Mouse (Mus musculus) limb, embryonic 10.5 days (tissue): ENCODE measurements around the gene Nmnat2. TPM values are rescaled to one million over a fixed set of nuclear protein-coding genes. Genes with fewer than 3 reads are reported as not detected.
A peak's percentile ranks its signal among the peaks of the same experiment; 100 is the strongest.

Experiments used
- DNase-seq: peaks from one replicate; pipeline ENCODE4 v3.0.0-alpha.2; 2017; ENCODE audit warnings: low spot score
- H3K27ac ChIP-seq: fragments of 300-500 bp; sonication (generic); 2 replicates; pipeline ENCODE4 v1.5.1; 2016; ENCODE audit warnings: mild to moderate bottlenecking
- H3K27me3 ChIP-seq: fragments of 300-500 bp; sonication (generic); 2 replicates; pipeline ENCODE4 v1.6.1; 2016; ENCODE audit warnings: low read depth, mild to moderate bottlenecking; ENCODE audit not compliant: poor library complexity, severe bottlenecking
- H3K36me3 ChIP-seq: fragments of 300-500 bp; sonication (generic); 2 replicates; pipeline ENCODE4 v1.6.1; 2016; ENCODE audit warnings: mild to moderate bottlenecking, moderate library complexity
- H3K4me1 ChIP-seq: fragments of 300-500 bp; sonication (generic); 2 replicates; pipeline ENCODE4 v1.6.1; 2016
- H3K4me3 ChIP-seq: fragments of 300-500 bp; sonication (generic); 2 replicates; pipeline ENCODE4 v1.5.1; 2016; ENCODE audit warnings: mild to moderate bottlenecking, moderate library complexity
- H3K9me3 ChIP-seq: fragments of 300-500 bp; sonication (generic); replicated peaks from 2 replicates; pipeline ENCODE4 v1.6.1; 2016; ENCODE audit warnings: mild to moderate bottlenecking
- WGBS: fragments of 180-500 bp; shearing (Covaris S2); methylation state at CpG from one replicate; pipeline ENCODE4 v1.1.7; 2016; 5-methylcytosine and 5-hydroxymethylcytosine counted together
- polyA plus RNA-seq: library from polyadenylated mRNA; unstranded; fragments of >200 nt; fragmentation: Nextera tagmentation; extraction: Ambion mirVana; gene quantifications from 2 replicates; pipeline ENCODE4 v1.2.1, GENCODE M21; 2016

The Nmnat2 gene
- polyA plus RNA-seq, 1 experiment from 2014 or later = 0.75 TPM

- DNase-seq = peak; percentile 90
- peaks cover 18% of the 10 kb centered on the region for H3K4me1 ChIP-seq
- no peaks in the 10 kb centered on the region for H3K9me3 ChIP-seq
- no peak overlapping the region for H3K27ac ChIP-seq
- peak overlapping the region; percentile 53 for H3K4me3 ChIP-seq
- peaks cover 53% of the 10 kb centered on the region for H3K27me3 ChIP-seq
- WGBS = 5% methylated on average over 14 of the region's 14 CpGs
- no peaks in the 10 kb centered on the region for H3K36me3 ChIP-seq
Measured at GRCm38 (mm10) chr1:152956221-152956620, 1.4 kb downstream of the Nmnat2 start.

GRCm38 (mm10) chr1:152964344-152964743 is 9.6 kb downstream of the Nmnat2 start:
- 86% methylated on average over 10 of the region's 10 CpGs for WGBS

GRCm38 (mm10) chr1:152966222-152966621 is 11.4 kb downstream of the Nmnat2 start:
- H3K27me3 ChIP-seq = no peaks in the 10 kb centered on the region
- no peaks in the 10 kb centered on the region for H3K9me3 ChIP-seq
- no peaks in the 10 kb centered on the region for H3K4me1 ChIP-seq
- 77% methylated on average over 6 of the region's 6 CpGs for WGBS
- H3K27ac ChIP-seq = no peak overlapping the region
- no peak overlapping the region for H3K4me3 ChIP-seq
- no peak for DNase-seq
- no peaks in the 10 kb centered on the region for H3K36me3 ChIP-seq

More at GRCm38 (mm10) chr1:152964344-152964743, 9.6 kb downstream of the Nmnat2 start:
- Histone ChIP-seq H3K27ac (no peak overlapping the region), H3K36me3 (no peaks in the 10 kb centered on the region), H3K9me3 (no peaks in the 10 kb centered on the region), H3K4me3 (no peak overlapping the region), H3K4me1 (no peaks in the 10 kb centered on the region), H3K27me3 (no peaks in the 10 kb centered on the region)
- DNase-seq = no peak

- Histone ChIP-seq H3K27ac (no peak overlapping the region), H3K4me1 (no peaks in the 10 kb centered on the region), H3K4me3 (no peak overlapping the region), H3K27me3 (no peaks in the 10 kb centered on the region), H3K9me3 (no peaks in the 10 kb centered on the region), H3K36me3 (no peaks in the 10 kb centered on the region)
- DNase-seq = no peak
- WGBS = 90% methylated on average over 2 of the region's 2 CpGs
Measured at GRCm38 (mm10) chr1:152966686-152967085, 11.9 kb downstream of the Nmnat2 start.

DNA sequence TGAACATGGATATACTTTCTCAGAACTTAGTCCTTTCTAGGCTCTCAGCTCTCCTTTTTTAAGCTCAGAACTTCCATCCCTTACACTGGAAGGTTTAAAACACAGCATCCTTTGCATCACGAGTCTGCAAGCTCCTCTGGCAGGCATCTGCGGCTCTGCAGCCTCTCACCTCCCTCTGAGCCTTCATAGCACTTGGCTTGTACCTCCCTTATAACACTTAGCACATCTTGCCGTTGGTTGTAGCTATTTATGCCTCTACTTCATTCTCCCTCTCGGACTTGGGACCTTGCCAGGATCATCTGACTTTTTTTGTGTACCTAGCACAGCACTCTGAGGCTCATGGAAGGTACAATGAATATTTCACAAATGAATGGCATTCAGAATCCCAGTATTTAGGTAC is 14.3 kb downstream of the Nmnat2 start:
- WGBS = 63% methylated on average over 4 of the region's 4 CpGs
- H3K27me3 ChIP-seq = no peaks in the 10 kb centered on the region

GRCm38 (mm10) chr1:152972957-152973356 is 18.2 kb downstream of the Nmnat2 start:
- Histone ChIP-seq H3K36me3 (no peaks in the 10 kb centered on the region), H3K4me1 (peaks cover 9% of the 10 kb centered on the region), H3K27me3 (no peaks in the 10 kb centered on the region), H3K9me3 (no peaks in the 10 kb centered on the region), H3K4me3 (no peak overlapping the region), H3K27ac (no peak overlapping the region)
- no peak for DNase-seq
- WGBS = 31% methylated on average over 4 of the region's 4 CpGs

More for the DNA sequence above, 14.3 kb downstream of the Nmnat2 start:
- H3K4me1 ChIP-seq = peaks cover 9% of the 10 kb centered on the region
- no peaks in the 10 kb centered on the region for H3K9me3 ChIP-seq
- no peaks in the 10 kb centered on the region for H3K36me3 ChIP-seq
- no peak overlapping the region for H3K27ac ChIP-seq
- no peak overlapping the region for H3K4me3 ChIP-seq
- DNase-seq = no peak

- Histone ChIP-seq H3K27me3 (no peaks in the 10 kb centered on the region), H3K9me3 (no peaks in the 10 kb centered on the region), H3K4me1 (peaks cover 9% of the 10 kb centered on the region), H3K4me3 (no peak overlapping the region), H3K27ac (no peak overlapping the region), H3K36me3 (no peaks in the 10 kb centered on the region)
- DNase-seq = no peak
- WGBS = 42% methylated on average over 5 of the region's 5 CpGs
Measured at GRCm38 (mm10) chr1:152973421-152973820, 18.6 kb downstream of the Nmnat2 start.

DNA sequence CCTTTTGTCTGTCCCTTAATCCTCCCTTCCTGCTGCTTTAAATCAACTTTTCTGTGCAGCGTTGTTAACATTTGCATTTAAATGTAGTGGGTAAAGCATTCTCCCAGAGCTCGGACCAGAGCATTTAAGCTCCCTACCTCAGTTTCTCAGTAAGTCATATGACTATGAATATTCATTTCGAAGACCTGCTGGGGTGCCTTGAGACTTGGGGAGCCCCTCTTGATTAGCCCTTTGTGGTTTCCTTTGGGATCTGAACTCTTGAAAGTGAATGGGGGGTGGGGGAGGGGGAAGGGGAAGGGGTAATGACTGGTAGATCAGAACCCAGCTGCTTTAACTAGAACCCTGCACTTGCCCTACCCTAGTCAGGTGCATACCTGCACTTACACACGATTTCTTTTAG is 19.1 kb downstream of the Nmnat2 start:
- Histone ChIP-seq H3K4me1 (peaks cover 9% of the 10 kb centered on the region), H3K9me3 (no peaks in the 10 kb centered on the region), H3K27me3 (no peaks in the 10 kb centered on the region), H3K4me3 (no peak overlapping the region), H3K36me3 (no peaks in the 10 kb centered on the region), H3K27ac (no peak overlapping the region)
- DNase-seq = no peak
- WGBS = 40% methylated on average over 4 of the region's 4 CpGs

DNA sequence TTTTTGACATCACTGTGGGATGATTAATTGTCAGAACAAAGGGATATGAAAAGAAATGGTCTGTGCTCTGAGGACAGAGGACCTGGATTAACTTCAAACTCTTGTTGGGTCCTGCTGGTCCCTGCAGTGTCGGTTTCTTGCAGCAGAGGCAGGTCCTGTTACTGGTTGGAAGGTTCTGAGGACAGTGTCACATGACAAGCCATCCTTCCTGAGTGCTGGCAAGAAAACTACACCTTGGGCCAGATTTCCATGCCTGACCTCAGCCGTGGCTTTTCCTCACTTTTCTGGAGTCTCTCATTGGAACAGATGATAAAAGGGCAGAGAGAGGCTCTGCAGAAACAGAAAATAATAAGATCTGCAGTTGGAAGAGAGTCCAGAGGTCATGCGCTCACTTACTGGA is 20.4 kb downstream of the Nmnat2 start:
- H3K27ac ChIP-seq = no peak overlapping the region
- H3K36me3 ChIP-seq = no peaks in the 10 kb centered on the region
- no peak for DNase-seq
- peaks cover 9% of the 10 kb centered on the region for H3K4me1 ChIP-seq
- 80% methylated on average over 3 of the region's 3 CpGs for WGBS
- H3K27me3 ChIP-seq = no peaks in the 10 kb centered on the region
- no peak overlapping the region for H3K4me3 ChIP-seq
- H3K9me3 ChIP-seq = no peaks in the 10 kb centered on the region

DNA sequence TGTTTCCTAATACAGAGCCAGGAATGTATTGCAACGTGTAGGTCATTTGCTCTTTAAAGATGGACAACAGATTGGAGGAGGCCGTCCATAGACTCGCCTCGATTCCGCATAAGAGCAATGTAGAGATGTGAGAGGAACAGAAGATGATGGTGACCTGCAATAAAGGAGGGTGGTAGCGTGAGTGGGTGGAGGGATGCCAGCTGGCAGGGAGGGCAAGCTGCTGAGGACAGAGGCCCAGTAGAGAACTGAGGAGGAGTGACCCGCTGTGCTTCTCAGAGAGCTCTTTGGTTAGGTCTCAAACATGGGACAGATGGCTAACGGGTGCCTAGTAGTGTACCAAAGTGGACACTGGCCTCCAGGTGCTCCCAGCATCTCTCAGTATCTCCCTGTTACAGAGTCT is 23.9 kb downstream of the Nmnat2 start:
- no peaks in the 10 kb centered on the region for H3K27me3 ChIP-seq
- no peak for DNase-seq
- H3K4me1 ChIP-seq = no peaks in the 10 kb centered on the region
- H3K27ac ChIP-seq = no peak overlapping the region
- no peak overlapping the region for H3K4me3 ChIP-seq
- no peaks in the 10 kb centered on the region for H3K9me3 ChIP-seq
- 92% methylated on average over 8 of the region's 8 CpGs for WGBS
- H3K36me3 ChIP-seq = no peaks in the 10 kb centered on the region

DNA sequence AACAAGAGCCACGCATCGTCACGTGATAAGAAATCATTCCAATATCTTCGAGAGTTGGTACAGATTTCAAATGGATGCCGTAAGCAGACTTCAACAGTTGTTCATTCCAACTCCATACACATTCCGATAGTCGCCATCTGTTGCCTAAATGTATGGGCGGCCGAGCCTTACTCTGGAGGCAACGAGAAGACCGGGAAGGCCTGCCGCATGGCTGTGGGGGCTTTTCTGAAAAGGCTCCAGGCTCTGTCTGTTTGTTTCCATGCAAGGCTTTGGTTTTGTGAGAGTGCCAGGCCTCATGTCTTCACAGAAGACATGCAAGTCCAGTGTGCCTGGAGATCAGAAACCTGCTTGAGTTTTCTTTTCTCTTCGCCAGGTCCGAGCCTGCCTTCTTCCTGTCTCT is 28.6 kb downstream of the Nmnat2 start:
- Histone ChIP-seq H3K4me3 (no peak overlapping the region), H3K27ac (no peak overlapping the region), H3K36me3 (no peaks in the 10 kb centered on the region), H3K27me3 (no peaks in the 10 kb centered on the region), H3K4me1 (no peaks in the 10 kb centered on the region), H3K9me3 (no peaks in the 10 kb centered on the region)
- 95% methylated on average over 14 of the region's 14 CpGs for WGBS
- DNase-seq = no peak

DNA sequence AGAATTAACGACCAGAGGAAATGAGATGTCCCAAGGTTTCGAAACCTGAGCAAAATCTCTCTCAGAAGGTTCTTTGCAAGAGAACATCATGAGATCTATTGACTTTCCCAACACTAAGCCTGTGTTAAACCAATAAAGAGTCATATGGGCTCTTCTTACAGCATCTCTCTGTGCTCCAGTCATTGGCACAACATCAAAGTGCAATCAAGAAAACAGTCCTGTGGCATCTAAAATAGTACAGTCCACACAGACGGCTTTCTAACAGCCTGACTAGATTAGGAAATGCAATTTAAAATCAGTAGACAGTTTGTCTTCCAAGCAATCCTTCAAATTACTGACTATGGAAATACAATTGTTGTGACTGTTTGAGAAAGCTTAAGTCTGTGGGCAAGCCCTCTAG is 32.2 kb downstream of the Nmnat2 start:
- no peak for DNase-seq
- 81% methylated on average over 3 of the region's 3 CpGs for WGBS
- H3K27ac ChIP-seq = no peak overlapping the region
- no peaks in the 10 kb centered on the region for H3K4me1 ChIP-seq
- no peak overlapping the region for H3K4me3 ChIP-seq
- no peaks in the 10 kb centered on the region for H3K36me3 ChIP-seq
- H3K27me3 ChIP-seq = no peaks in the 10 kb centered on the region
- no peaks in the 10 kb centered on the region for H3K9me3 ChIP-seq

DNA sequence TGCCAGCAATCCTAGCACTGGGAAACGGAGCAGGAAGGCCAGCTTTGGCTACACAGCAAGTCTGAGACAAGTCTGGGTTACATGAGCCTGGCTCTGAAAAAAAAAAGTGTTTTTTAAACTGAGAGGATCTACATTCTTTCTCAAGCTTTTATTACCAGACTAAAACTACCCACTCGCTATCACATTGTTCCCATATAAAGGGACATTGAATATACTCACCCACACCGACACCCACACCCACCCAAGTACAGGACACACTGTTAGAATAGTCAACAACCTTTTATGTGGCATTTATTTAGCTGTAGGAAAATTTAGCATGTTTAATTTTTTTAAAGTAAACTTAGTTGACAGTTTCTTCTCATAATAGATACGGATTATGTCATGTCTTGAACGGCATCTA is 35.3 kb downstream of the Nmnat2 start:
- DNase-seq = no peak
- 91% methylated on average over 5 of the region's 5 CpGs for WGBS
- H3K9me3 ChIP-seq = no peaks in the 10 kb centered on the region
- no peak overlapping the region for H3K4me3 ChIP-seq
- H3K36me3 ChIP-seq = no peaks in the 10 kb centered on the region
- no peak overlapping the region for H3K27ac ChIP-seq
- H3K4me1 ChIP-seq = no peaks in the 10 kb centered on the region
- H3K27me3 ChIP-seq = no peaks in the 10 kb centered on the region
